Comparison of ENCODE assay signal across 8 mouse cellular contexts in genomic region chr8:122556030-122557009, GRCm38 (mm10). TPM values are rescaled to one million over a fixed set of nuclear protein-coding genes. Genes with fewer than 3 reads are reported as not detected.
DNase-seq lines count a peak whose midpoint lies in the region; ATAC-seq and TF ChIP-seq lines count a peak whose summit lies in the region.

No protein-coding gene starts in this region.

- no peak overlapping the region for H3K9ac ChIP-seq in forebrain, embryonic 12.5 days
- H3K9ac ChIP-seq in forebrain, embryonic 13.5 days: no peak overlapping the region
- H3K9ac ChIP-seq in kidney, embryonic 14.5 days (ENCODE audit: low read depth, low read length): no peak overlapping the region

- peaks cover 8% of the 10 kb centered on the region; the same call in 1 of the 2 replicates for H3K4me1 ChIP-seq in forebrain, embryonic 12.5 days
- H3K4me1 ChIP-seq in forebrain, embryonic 13.5 days: peaks cover 5% of the 10 kb centered on the region
- 0 out of 2 replicates have a peak, but pooled peaks cover 8% of the 10 kb centered on the region for H3K4me1 ChIP-seq in kidney, embryonic 14.5 days (ENCODE audit: control insufficient read depth, insufficient read depth, low read length)
- H3K4me1 ChIP-seq in thymus, adult 2 months (replicated peaks; ENCODE audit: control insufficient read depth, insufficient read depth, low read length): peaks cover 36% of the 10 kb centered on the region

- no peak overlapping the region for H3K4me2 ChIP-seq in forebrain, embryonic 12.5 days
- H3K4me2 ChIP-seq in forebrain, embryonic 13.5 days: no peak overlapping the region
- no peak overlapping the region for H3K4me2 ChIP-seq in kidney, embryonic 14.5 days (replicated peaks; ENCODE audit: low read depth, low read length)

- ATAC-seq in forebrain, embryonic 12.5 days (ENCODE audit: low FRiP score): no peak
- no peak for ATAC-seq in forebrain, embryonic 13.5 days
- ATAC-seq in kidney, embryonic 14.5 days (ENCODE audit: low FRiP score, low TSS enrichment): peak; percentile 24; the same call in 1 of the 2 replicates

- TF ChIP-seq POLR2A in thymus, adult 2 months (IDR thresholded peaks at IDR 0.05; ENCODE audit: control insufficient read depth, extremely low read depth, insufficient read depth, low read length, poor library complexity): peak; percentile 93; the same call in 1 of the 2 replicates

- WGBS in forebrain, embryonic 12.5 days: 73% methylated on average over 12 of the region's 12 CpGs
- 63% methylated on average over 12 of the region's 12 CpGs for WGBS in forebrain, embryonic 13.5 days
- 63% methylated on average over 12 of the region's 12 CpGs for WGBS in kidney, embryonic 14.5 days
- WGBS in thymus, adult 2 months: 10% methylated on average over 12 of the region's 12 CpGs

- DNase-seq in adrenal gland, adult 8-10 months: peak; percentile 59
- peak; percentile 63 to 87 for DNase-seq in heart, adult 18-20 months
- DNase-seq in lung, postnatal 14 days: peak; percentile 70
- peak; percentile 87 for DNase-seq in thymus, adult 2 months
- no peak for DNase-seq in embryo, embryonic 10.5 days (ENCODE audit: low spot score)

- no peak for TF ChIP-seq CTCF in thymus, adult 2 months (IDR thresholded peaks at IDR 0.05; ENCODE audit: borderline replicate concordance, control insufficient read depth, extremely low read depth, insufficient read depth, low read length, poor library complexity)

- no peak overlapping the region for H3K4me3 ChIP-seq in forebrain, embryonic 12.5 days (replicated peaks)
- no peak overlapping the region for H3K4me3 ChIP-seq in forebrain, embryonic 13.5 days
- H3K4me3 ChIP-seq in kidney, embryonic 14.5 days (ENCODE audit: low read length): no peak overlapping the region
- peak overlapping the region; percentile 62 for H3K4me3 ChIP-seq in thymus, adult 2 months (ENCODE audit: control insufficient read depth, insufficient read depth, low read length)

- H3K27me3 ChIP-seq in forebrain, embryonic 12.5 days: peaks cover 10% of the 10 kb centered on the region
- H3K27me3 ChIP-seq in forebrain, embryonic 13.5 days: peaks cover 9% of the 10 kb centered on the region
- no peaks in the 10 kb centered on the region for H3K27me3 ChIP-seq in kidney, embryonic 14.5 days (ENCODE audit: control insufficient read depth, insufficient read depth, low read length)
- no peaks in the 10 kb centered on the region for H3K27me3 ChIP-seq in thymus, adult 2 months (ENCODE audit: control insufficient read depth, insufficient read depth, low read length)

- 0 out of 2 replicates have a peak overlapping the region, but pooled peaks have one; percentile 19 for H3K27ac ChIP-seq in forebrain, embryonic 12.5 days
- H3K27ac ChIP-seq in forebrain, embryonic 13.5 days: no peak overlapping the region
- peak overlapping the region; percentile 37; the same call in 1 of the 2 replicates for H3K27ac ChIP-seq in kidney, embryonic 14.5 days (ENCODE audit: low read depth, low read length)
- H3K27ac ChIP-seq in thymus, adult 2 months (ENCODE audit: control insufficient read depth, insufficient read depth, low read length): peak overlapping the region; percentile 88

- H3K9me3 ChIP-seq in forebrain, embryonic 12.5 days: no peaks in the 10 kb centered on the region
- H3K9me3 ChIP-seq in forebrain, embryonic 13.5 days (replicated peaks): no peaks in the 10 kb centered on the region
- no peaks in the 10 kb centered on the region for H3K9me3 ChIP-seq in kidney, embryonic 14.5 days (ENCODE audit: control insufficient read depth, low read length)

- H3K36me3 ChIP-seq in forebrain, embryonic 12.5 days (replicated peaks): no peaks in the 10 kb centered on the region
- no peaks in the 10 kb centered on the region for H3K36me3 ChIP-seq in forebrain, embryonic 13.5 days (ENCODE audit: poor library complexity, severe bottlenecking)
- no peaks in the 10 kb centered on the region for H3K36me3 ChIP-seq in kidney, embryonic 14.5 days (ENCODE audit: control insufficient read depth, insufficient read depth, low read length)
- no peaks in the 10 kb centered on the region for H3K36me3 ChIP-seq in thymus, adult 2 months (ENCODE audit: control insufficient read depth, insufficient read depth, low read length)

RNA-seq across cellular contexts. Expression of gene Piezo1, which starts 5.2 kb away (rescaled TPM):
- polyA plus RNA-seq in forebrain, embryonic 12.5 days (2016; fragmentation: Nextera tagmentation; extraction: Ambion mirVana): 4.7 and 4.9 TPM in 2 replicates
- 1.4 and 2.0 TPM in 2 replicates for polyA plus RNA-seq in forebrain, embryonic 13.5 days (2015; fragmentation: Nextera tagmentation; extraction: Ambion mirVana)
- total RNA-seq in adrenal gland, adult 8-10 months (2022): 10 to 100 TPM; 13.8 to 25.2 (median 18.5) TPM
- total RNA-seq in heart, adult 18-20 months (2021): 10 to 100 TPM; 11.4 to 13.3 TPM
- 16.5 and 17.9 TPM in 2 replicates for polyA plus RNA-seq in kidney, embryonic 14.5 days (2014; fragmentation: Nextera tagmentation; extraction: Ambion mirVana)
- 93.6 and 106 TPM in 2 replicates for polyA plus RNA-seq in thymus, adult 2 months (2012; rRNA removed)

RNA-seq across cellular contexts. Expression of gene Cdt1, which starts 11.5 kb away (rescaled TPM):
- polyA plus RNA-seq in forebrain, embryonic 12.5 days (2016; fragmentation: Nextera tagmentation; extraction: Ambion mirVana): 43.7 and 46.0 TPM in 2 replicates
- 29.1 and 32.3 TPM in 2 replicates for polyA plus RNA-seq in forebrain, embryonic 13.5 days (2015; fragmentation: Nextera tagmentation; extraction: Ambion mirVana)
- total RNA-seq in adrenal gland, adult 8-10 months (2022): 1 to 10 TPM; 4.8 to 9.9 (median 8.2) TPM
- total RNA-seq in heart, adult 18-20 months (2021): 1 to 10 TPM; 2.5 to 2.8 TPM
- polyA plus RNA-seq in kidney, embryonic 14.5 days (2014; fragmentation: Nextera tagmentation; extraction: Ambion mirVana): 42.7 and 48.5 TPM in 2 replicates
- polyA plus RNA-seq in thymus, adult 2 months (2012; rRNA removed): 136 and 210 TPM in 2 replicates

RNA-seq across cellular contexts. Expression of gene Aprt, which starts 20.4 kb away (rescaled TPM):
- 170 and 188 TPM in 2 replicates for polyA plus RNA-seq in forebrain, embryonic 12.5 days (2016; fragmentation: Nextera tagmentation; extraction: Ambion mirVana)
- polyA plus RNA-seq in forebrain, embryonic 13.5 days (2015; fragmentation: Nextera tagmentation; extraction: Ambion mirVana): 193 and 198 TPM in 2 replicates
- total RNA-seq in adrenal gland, adult 8-10 months (2022): 100 to 1,000 TPM in 3 of 4 experiments, 10 to 100 TPM in 1; 83.4 to 110 (median 106) TPM
- 10 to 100 TPM; 40.8 to 42.7 TPM for total RNA-seq in heart, adult 18-20 months (2021)
- polyA plus RNA-seq in kidney, embryonic 14.5 days (2014; fragmentation: Nextera tagmentation; extraction: Ambion mirVana): 370 and 400 TPM in 2 replicates
- polyA plus RNA-seq in thymus, adult 2 months (2012; rRNA removed): 119 and 136 TPM in 2 replicates

RNA-seq across cellular contexts. Expression of gene Galns, which starts 54.9 kb away (rescaled TPM):
- polyA plus RNA-seq in forebrain, embryonic 12.5 days (2016; fragmentation: Nextera tagmentation; extraction: Ambion mirVana): 4.2 and 5.0 TPM in 2 replicates
- polyA plus RNA-seq in forebrain, embryonic 13.5 days (2015; fragmentation: Nextera tagmentation; extraction: Ambion mirVana): 3.0 and 3.2 TPM in 2 replicates
- total RNA-seq in adrenal gland, adult 8-10 months (2022): 10 to 100 TPM in 2 of 4 experiments, 1 to 10 TPM in 2; 6.4 to 11.6 (median 9.1) TPM
- 1 to 10 TPM; 3.6 to 4.0 TPM for total RNA-seq in heart, adult 18-20 months (2021)
- 10.6 and 14.7 TPM in 2 replicates for polyA plus RNA-seq in kidney, embryonic 14.5 days (2014; fragmentation: Nextera tagmentation; extraction: Ambion mirVana)
- polyA plus RNA-seq in thymus, adult 2 months (2012; rRNA removed): 15.6 and 19.2 TPM in 2 replicates

RNA-seq across cellular contexts. Expression of gene Trappc2l, which starts 55.1 kb away (rescaled TPM):
- polyA plus RNA-seq in forebrain, embryonic 12.5 days (2016; fragmentation: Nextera tagmentation; extraction: Ambion mirVana): 42.2 and 44.2 TPM in 2 replicates
- polyA plus RNA-seq in forebrain, embryonic 13.5 days (2015; fragmentation: Nextera tagmentation; extraction: Ambion mirVana): 69.3 and 79.6 TPM in 2 replicates
- 10 to 100 TPM; 61.7 to 64.9 (median 62.9) TPM for total RNA-seq in adrenal gland, adult 8-10 months (2022)
- 10 to 100 TPM; 62.0 to 69.1 TPM for total RNA-seq in heart, adult 18-20 months (2021)
- 59.8 and 74.9 TPM in 2 replicates for polyA plus RNA-seq in kidney, embryonic 14.5 days (2014; fragmentation: Nextera tagmentation; extraction: Ambion mirVana)
- 104 and 133 TPM in 2 replicates for polyA plus RNA-seq in thymus, adult 2 months (2012; rRNA removed)
